Mouse (Mus musculus): ENCODE measurements around the gene 1700061G19Rik. TPM values are rescaled to one million over a fixed set of nuclear protein-coding genes. Genes with fewer than 3 reads are reported as not detected.

The 1700061G19Rik gene
- total RNA-seq (2021) = 7.2 and 7.3 TPM in 2 replicates
- long read RNA-seq, experiment 1, transcript 1700061G19Rik-201 (14 exons, 2,677 nt) = major isoform, 10 of 23 reads
- long read RNA-seq, experiment 1, partial matches to known transcripts = 0 of 23 reads
- long read RNA-seq, experiment 1, other reads (novel, unspliced or antisense) = 10 of 23 reads
- long read RNA-seq, experiment 2, partial matches to known transcripts = 2 of 18 reads
- long read RNA-seq, experiment 2, other reads (novel, unspliced or antisense) = 11 of 18 reads

- peak; percentile 74 for DNase-seq
These were observed at the start of gene 1700061G19Rik for GRCm38 (mm10) chr17:56874936-56875651. 1700061G19Rik (plus strand) TSS chr17:56875477.

GRCm38 (mm10) chr17:56826718-56827117 lies 48.6 kb upstream of the 1700061G19Rik start:
- no peak for DNase-seq

- no peak for DNase-seq
These were observed 46.1 kb upstream of the 1700061G19Rik start for GRCm38 (mm10) chr17:56829171-56829570.

GRCm38 (mm10) chr17:56829795-56830194 lies 45.5 kb upstream of the 1700061G19Rik start:
- DNase-seq = peak; percentile 41

- DNase-seq = no peak
These were observed 44.7 kb upstream of the 1700061G19Rik start, which contains the start of gene Rfx2 for GRCm38 (mm10) chr17:56830411-56831110. Rfx2 (minus strand) TSS chr17:56831013.

GRCm38 (mm10) chr17:56831111-56831816 lies 44.0 kb upstream of the 1700061G19Rik start:
- DNase-seq = peak; percentile 99

- no peak for DNase-seq
These were observed 42.4 kb upstream of the 1700061G19Rik start for GRCm38 (mm10) chr17:56832918-56833317.

GRCm38 (mm10) chr17:56833381-56833780 lies 41.9 kb upstream of the 1700061G19Rik start:
- DNase-seq = no peak

- no peak for DNase-seq
These were observed 38.9 kb upstream of the 1700061G19Rik start for GRCm38 (mm10) chr17:56836336-56836735.

GRCm38 (mm10) chr17:56840524-56840923 lies 34.8 kb upstream of the 1700061G19Rik start:
- DNase-seq = no peak

GRCm38 (mm10) chr17:56842173-56842572 lies 33.1 kb upstream of the 1700061G19Rik start:
- no peak for DNase-seq

- no peak for DNase-seq
These were observed 31.6 kb upstream of the 1700061G19Rik start for GRCm38 (mm10) chr17:56843678-56844077.

- DNase-seq = no peak
These were observed 26.5 kb upstream of the 1700061G19Rik start for GRCm38 (mm10) chr17:56848785-56849184.

- no peak for DNase-seq
These were observed 25.6 kb upstream of the 1700061G19Rik start for GRCm38 (mm10) chr17:56849710-56850109.

GRCm38 (mm10) chr17:56851167-56851566 lies 24.1 kb upstream of the 1700061G19Rik start:
- no peak for DNase-seq

- DNase-seq = no peak
These were observed 19.9 kb upstream of the 1700061G19Rik start for GRCm38 (mm10) chr17:56855421-56855820.

- DNase-seq = peak; percentile 81
These were observed 17.1 kb upstream of the 1700061G19Rik start for GRCm38 (mm10) chr17:56858216-56858615.

GRCm38 (mm10) chr17:56858922-56859321 lies 16.4 kb upstream of the 1700061G19Rik start:
- no peak for DNase-seq

GRCm38 (mm10) chr17:56861197-56861596 lies 14.1 kb upstream of the 1700061G19Rik start:
- no peak for DNase-seq

- DNase-seq = no peak
These were observed 9.2 kb upstream of the 1700061G19Rik start for GRCm38 (mm10) chr17:56866071-56866470.

GRCm38 (mm10) chr17:56869481-56869977 lies 5.7 kb upstream of the 1700061G19Rik start:
- DNase-seq = no peak
